Mouse (Mus musculus): ENCODE data around the gene Fam129b.

DNA sequence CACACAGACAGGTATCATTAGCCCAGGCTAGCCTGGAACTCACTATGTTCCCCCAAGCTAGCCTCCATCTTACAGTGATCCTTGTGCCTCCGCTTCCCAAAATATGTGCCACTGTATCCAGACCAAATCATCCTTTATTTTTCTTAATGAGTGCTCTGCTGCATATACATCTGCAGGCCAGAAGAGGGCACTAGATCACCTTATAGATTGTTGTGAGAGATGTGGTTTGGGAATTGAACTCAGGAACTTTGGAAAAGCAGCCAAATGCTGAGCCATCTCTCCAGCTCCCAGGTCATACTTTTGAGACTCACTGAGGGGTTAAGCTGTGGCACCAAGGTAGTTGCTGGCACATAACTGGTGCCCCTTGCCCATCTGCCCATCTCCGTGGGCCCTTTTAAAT is 11.2 kb upstream of the Fam129b start:
- no peak for TF ChIP-seq ZC3H11A (IDR thresholded peaks at IDR 0.05; ENCODE audit: borderline replicate concordance, low read depth, low read length)
- no peak for TF ChIP-seq ZNF384 (IDR thresholded peaks at IDR 0.05; ENCODE audit: low read depth, low read length)
